Mouse (Mus musculus) liver, postnatal 0 days (tissue): ENCODE results near the gene Wipf2.

Experiments used
- CTCF ChIP-seq: sonication (generic); IDR thresholded peaks from 2 replicates; pipeline ENCODE4 v1.5.1; 2016; ENCODE audit warnings: antibody characterized with exemption, low read depth
- EP300 ChIP-seq: IDR thresholded peaks from 2 replicates; pipeline ENCODE4 v1.6.1; 2016; ENCODE audit warnings: antibody characterized with exemption, low read depth, mild to moderate bottlenecking

DNA sequence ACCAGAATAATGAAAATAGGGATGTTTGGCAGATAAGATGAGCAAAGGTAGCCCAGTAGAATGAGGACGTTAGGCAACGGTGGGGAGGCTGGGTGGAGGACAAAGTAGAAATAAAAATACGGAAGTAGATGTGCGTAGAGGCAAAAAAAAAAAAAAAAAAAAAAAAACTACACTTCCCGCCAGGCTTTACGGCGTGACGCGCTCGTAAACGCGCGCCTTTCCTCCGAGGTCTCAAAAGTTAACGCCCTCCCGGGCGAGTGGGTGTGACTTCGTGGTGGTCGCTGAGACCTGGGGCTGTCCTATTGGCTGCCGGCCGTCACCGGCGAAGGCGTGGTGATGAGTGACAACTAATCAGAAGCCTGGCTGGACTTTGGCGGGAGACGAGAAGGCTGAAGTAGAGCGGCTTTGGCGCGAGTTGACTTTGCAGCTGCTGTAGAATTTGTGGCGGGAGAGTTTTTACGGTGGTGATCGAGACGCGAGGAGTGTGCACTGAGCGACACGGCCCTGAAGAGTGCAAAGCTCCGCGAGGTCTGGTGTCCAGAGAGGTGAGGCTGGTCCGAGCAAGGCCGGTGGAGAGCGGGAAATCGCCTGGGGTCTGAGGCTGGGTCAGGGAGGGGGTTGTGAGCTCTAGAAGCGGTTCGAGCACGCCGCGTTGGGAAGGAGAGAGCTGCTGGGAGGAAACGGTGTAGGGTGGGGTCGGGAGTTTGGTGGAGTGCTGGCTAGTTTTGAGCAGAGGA is 44.2 kb downstream of the Wipf2 start, which contains the start of gene Cdc6:
- TF ChIP-seq CTCF: no peak
- TF ChIP-seq EP300: peak; percentile 77
